Mouse (Mus musculus): ENCODE results near the gene Cubn.
A peak's percentile ranks its signal among the peaks of the same experiment; 100 is the strongest.

Cubn gene

DNA sequence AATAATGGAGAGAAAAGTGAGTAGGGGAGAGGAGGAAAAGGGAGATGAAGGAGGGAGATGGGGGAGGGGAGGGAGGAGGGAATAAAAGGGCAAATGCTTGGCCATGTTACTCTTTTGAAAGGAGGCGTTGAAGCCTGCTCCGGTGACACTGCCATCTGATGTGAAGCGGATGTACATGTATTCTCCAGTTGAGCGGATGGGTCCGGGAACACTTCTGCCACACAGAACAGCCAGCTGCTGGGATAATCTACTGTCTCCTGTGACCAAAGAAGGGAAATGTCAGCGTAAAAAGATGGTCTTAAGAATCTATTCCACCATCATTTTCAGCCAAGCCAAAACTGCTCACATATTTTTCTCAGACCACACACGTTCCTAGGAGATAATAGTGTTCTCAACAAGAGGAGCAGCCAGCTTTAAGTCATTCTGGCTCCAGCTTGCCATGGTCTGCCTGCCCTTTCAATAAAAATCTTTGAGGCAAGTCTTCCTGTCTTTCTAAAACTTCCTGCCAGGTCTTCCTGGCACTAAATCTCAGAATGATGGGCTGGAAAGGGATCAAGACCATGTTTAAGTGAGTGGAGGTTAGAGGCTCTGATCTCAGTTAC, 149.2 kb downstream of the Cubn start:
- no peak for DNase-seq

- no peak for DNase-seq
These were observed 156.2 kb downstream of the Cubn start for GRCm38 (mm10) chr2:13335446-13335845.

GRCm38 (mm10) chr2:13329754-13330417, 161.7 kb downstream of the Cubn start:
- no peak for DNase-seq

DNA sequence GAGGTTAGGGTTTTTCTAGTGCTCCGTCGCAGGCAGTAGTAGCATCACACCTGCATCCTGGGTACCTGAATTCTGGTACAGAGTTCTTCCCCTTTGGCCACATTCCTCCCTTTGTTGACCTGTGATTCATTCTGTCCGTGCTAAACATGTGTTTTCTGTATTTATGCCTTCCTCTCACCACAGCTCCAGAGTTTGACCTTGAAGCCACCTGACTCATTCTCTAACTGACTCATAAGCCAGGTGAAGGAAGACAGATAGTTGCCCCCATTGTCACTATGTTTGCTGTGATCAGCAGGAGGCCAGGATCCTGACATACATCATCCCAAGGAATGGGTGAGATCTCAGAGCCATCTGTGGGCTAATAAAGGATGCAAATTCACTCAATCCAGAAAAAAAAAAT, 188.2 kb downstream of the Cubn start:
- no peak for DNase-seq

- DNase-seq = peak; percentile 33
These were observed 192.6 kb downstream of the Cubn start for GRCm38 (mm10) chr2:13299031-13299430.

DNA sequence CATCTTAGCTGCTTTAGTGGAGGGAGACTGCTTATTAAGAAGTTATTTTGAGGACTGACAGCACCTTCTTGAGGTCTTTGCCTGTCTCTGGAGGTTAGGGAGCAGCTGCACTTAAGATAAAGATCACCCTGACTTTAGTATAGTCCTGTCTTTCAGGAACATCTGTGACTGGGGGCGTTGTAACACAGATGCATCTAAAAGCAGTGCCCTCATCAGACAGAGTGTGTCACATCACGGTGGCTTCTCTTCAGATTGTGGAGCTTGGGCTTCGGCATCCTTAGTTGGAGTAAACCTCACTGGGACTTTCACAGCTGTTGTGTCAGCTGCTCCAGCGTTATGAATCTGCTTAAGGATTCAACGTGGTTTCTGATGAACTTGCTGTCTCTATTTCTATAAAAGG, 193.9 kb downstream of the Cubn start:
- peak; percentile 22 for DNase-seq

DNA sequence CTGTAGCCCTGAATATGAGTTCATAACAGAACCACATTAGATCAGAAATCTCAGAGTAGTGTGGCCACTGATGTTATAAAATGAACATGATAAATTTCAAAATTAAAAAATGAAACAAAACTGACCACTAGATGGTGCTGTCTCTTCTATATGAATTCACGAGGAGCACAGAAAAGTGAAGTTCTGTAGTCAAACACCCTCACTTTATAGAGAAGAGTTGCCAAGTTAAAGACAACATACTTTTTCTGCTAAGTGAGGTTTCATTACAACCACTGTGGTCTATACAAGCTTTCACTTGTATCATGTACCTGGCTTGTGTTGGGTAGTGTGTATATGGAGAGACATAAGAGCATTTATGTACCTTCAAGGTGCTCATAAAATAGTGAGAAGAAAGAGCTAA, 201.0 kb downstream of the Cubn start:
- DNase-seq = no peak

DNA sequence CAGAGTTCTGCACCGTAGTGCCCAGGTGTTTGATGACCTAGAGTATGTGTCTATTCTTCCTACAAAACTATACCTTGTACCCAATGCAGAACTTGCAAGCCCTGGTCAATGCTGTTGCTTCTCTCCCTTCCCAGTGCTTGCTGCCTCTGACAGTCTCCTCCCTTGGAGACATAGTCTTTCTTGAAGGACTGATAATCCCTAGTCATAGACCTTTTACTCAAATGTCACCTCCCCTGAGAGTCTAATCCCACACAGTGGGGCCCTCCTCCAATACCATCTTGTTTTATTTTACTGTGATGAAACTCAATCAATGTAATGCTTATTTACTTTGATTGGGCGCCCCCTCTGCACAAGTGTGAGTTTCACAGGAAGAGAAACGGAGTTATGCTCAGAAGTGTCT, 201.5 kb downstream of the Cubn start:
- DNase-seq = no peak

GRCm38 (mm10) chr2:13278114-13278862, 213.3 kb downstream of the Cubn start:
- no peak for DNase-seq

DNA sequence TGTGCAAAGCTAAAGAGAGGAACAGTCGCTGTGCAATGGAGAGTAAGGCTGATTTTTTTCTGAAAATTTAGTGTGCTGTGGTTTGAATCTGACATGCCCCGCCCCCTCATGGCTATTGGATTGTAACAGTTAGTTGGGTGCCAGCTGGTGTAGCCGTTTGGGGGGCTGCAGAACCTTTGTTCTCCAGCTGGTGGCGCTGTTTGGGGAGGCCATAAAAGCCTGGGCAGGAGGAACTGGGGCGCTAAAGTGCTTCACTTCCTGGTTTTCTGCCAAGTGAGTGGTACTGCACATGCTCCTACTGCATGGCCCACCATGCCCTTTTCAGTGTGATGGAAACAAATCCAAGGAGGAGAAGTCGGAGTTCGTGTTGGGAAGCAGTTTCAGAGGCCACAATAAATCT, 215.7 kb downstream of the Cubn start:
- DNase-seq = no peak

DNA sequence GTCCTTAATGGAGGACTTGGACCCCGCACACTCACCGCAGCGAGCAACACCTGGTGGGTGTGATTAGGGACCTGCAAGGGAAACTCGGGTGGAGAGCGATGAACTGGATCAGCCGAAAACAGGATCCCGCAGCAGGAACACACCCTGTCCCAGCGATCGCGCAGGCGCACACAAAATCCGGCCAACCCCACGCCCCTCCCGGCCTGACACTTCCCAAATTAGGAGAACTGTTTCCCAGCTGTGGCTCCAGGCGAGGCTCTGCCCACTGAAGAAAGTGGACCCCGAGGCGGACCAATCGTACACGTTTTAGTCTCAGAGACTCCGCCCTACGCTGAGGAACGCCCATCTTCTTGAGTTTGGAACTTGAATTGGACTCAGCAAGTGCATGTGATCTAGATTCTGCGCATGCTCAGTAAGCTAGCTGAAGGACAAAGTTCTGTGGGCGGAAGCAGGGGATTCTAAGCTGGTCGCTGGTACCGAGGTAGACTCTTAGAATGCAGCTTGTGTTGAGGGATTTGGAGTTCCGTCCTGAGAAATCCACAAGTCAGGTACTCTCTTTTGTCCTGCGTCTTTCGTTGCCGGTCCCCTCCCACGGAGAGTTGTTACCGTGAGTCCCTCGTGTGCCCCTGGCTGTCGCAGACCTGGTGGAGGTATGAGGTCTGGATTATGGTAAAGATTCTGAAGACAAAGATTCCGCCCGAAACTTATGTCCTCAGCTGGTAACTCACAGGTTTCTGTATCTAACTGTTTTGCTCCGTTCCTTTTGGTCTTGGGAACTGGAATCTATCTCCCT, 220.3 kb downstream of the Cubn start, which contains the start of gene Rsu1:
Gene Rsu1 (minus strand): TSS at position 251 of the 793 bp plus-strand sequence.
- DNase-seq = peak; percentile 92

- DNase-seq = no peak
These were observed 220.9 kb downstream of the Cubn start for GRCm38 (mm10) chr2:13270736-13271135.

GRCm38 (mm10) chr2:13268681-13269293, 222.8 kb downstream of the Cubn start:
- DNase-seq = no peak

DNA sequence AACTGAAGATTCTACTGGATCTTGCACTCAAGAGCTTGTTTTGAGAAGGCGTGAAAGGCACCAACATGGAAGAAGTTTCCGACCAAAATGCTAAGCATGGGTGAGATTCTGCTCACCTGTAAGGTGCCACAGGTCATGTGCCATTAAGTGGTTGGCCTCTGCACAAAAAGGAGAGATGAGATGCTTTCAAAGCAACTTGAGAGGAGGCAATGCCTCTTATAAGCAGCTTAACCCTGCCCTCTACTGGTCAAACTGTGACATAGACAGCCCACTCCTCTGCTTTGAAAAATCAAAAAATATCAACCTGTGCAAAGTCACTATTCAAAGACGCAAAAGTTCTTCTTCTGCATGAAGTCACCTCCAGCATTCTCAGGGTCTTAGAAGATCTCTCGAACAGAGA, 226.7 kb downstream of the Cubn start:
- DNase-seq = peak; percentile 14

DNA sequence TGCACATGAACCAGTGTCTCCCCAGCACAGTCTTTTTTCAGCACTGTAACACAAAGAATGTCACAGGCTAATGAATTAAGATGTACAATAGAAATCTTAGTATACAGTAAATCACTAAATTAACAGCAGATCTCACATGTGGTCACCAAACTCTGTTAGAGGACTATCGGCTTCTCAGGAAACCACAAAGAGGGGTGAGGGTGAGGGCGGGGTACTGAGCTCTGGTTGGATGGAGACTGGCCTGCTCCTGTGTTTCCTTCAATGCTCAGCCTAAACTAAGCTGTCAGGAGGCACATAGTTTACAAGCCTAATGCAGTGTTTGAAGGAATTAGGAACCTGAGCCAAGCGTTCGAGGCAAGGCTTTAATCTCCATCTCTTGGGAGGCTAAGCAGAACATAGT, 228.5 kb downstream of the Cubn start:
- no peak for DNase-seq

DNA sequence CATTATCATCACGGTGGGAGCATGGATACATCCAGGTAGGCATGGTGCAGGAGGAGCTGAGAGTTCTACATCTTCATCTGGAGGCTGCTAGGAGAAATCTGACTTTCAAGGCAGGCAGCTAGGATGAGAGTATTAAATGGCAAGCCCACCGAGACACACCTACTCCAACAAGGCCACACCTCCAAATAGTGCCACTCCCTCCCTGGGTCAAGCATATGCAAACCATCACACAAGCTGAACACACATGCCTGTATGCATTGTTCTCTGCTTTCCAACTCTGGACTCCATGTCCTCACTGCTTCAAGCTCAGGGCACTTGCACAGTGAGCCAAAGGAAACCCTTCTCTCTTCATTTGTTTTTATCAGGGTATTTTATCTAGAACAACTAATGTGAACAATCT, 233.0 kb downstream of the Cubn start:
- DNase-seq = no peak

DNA sequence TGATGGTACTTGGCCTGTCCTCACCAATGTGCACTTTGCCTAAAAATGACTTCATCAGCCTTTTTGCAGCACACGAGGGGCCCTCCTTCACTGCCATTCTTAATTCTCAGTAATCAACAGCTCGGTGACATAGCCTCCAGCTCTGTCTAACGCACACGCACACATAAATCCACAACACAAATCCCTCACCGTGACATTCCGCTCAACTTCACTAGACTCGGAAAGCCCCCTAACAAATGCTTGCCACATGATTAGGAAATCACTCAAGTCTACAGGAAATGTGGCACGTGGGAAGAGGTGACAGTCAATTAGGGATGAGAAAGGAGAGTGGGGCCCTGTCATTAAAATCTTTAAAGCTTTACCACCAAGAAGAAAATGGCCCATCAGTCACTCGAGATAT, 250.9 kb downstream of the Cubn start:
- no peak for DNase-seq

DNA sequence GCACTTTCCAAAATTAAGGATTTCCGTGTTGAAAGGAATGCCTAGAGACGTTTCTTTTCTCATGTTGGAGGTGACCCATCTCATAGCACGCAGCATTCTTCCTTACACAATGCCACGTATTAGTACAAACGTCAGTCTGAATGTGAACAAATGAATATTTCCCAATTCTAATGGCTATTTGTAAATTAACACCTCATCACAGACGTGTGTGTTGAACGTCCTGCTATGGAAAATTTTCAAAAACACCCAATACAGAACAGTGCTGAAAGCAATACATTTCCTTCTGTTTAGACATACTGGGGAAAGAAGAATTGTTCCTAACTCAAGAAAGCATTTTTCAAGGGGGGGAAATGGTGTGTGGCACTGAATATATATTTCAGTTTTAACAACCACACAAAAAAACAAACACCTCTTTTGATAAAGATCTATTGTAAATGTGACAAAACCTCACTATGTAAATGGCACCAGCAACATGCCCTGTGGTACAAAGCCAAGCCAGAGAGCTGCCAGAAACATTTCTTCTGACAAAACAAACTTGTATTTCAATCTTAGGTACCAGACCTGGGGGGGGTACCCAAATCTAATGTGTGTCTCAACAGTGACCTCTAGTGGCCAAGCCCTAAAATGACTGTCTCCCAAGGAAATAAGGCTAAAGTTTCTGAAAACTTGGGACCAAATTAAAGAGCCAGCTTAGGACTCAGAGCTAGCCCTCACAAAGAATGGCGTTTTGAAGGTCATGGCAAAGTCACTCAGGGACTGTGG, 254.3 kb downstream of the Cubn start:
- peak; percentile 51 for DNase-seq

GRCm38 (mm10) chr2:13235696-13236095, 255.9 kb downstream of the Cubn start:
- no peak for DNase-seq

DNA sequence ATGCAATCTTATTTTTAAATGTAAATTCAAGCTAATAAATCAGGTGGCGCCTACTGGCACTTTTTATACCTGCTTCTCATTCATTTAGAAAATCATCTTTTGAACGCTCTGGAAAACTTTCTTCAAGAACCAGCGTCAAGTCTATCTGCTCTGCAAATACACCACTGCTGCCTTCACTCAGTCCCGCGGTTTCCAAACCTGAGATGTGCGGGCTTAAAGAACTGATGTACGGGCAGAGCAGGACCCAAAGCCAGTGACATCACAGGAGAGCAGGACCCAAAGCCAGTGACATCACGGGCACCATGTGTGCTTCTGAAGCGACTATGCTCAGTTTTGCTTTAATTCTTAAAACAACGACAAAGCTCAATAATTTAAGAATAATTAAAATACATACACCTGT, 256.8 kb downstream of the Cubn start:
- no peak for DNase-seq

GRCm38 (mm10) chr2:13233902-13234301, 257.7 kb downstream of the Cubn start:
- DNase-seq = no peak

- no peak for DNase-seq
These were observed 258.3 kb downstream of the Cubn start for GRCm38 (mm10) chr2:13233254-13233835.
